Mouse (Mus musculus) liver, adult 2 months (tissue): ENCODE measurements around the gene Fads6.

Experiments used
- CTCF ChIP-seq: fragments of 200-500 bp; IDR thresholded peaks from 2 replicates; pipeline ENCODE4 v1.5.1; 2011; ENCODE audit warnings: low read depth, low read length, control low read depth
- POLR2A ChIP-seq: fragments of 200-500 bp; IDR thresholded peaks from 2 replicates; pipeline ENCODE4 v1.6.1; 2011; ENCODE audit warnings: low read length, control low read depth; ENCODE audit not compliant: insufficient read depth; ENCODE audit errors: extremely low read depth

GRCm38 (mm10) chr11:115306863-115307262 is 9.4 kb upstream of the Fads6 start, which contains the start of gene Otop2:
- TF ChIP-seq CTCF (no peak), POLR2A (no peak)
